Mouse (Mus musculus) cerebral cortex, adult 2 months (tissue): ENCODE data around the gene Olfr1338.

Experiments
- WGBS: fragments of 180-500 bp; shearing (Covaris S2); methylation state at CpG from one replicate; pipeline ENCODE4 v1.1.7; 2018; 5-methylcytosine and 5-hydroxymethylcytosine counted together

Olfr1338 gene

GRCm38 (mm10) chr4:118758637-118759036 is at the start of gene Olfr1338:
TSS of gene Olfr1338 (minus strand) at chr4:118758737.
- WGBS: 81% methylated on average over 1 of the region's 1 CpGs

GRCm38 (mm10) chr4:118782486-118782885 is 23.9 kb upstream of the Olfr1338 start, which contains the start of gene Olfr1337:
TSS of gene Olfr1337 (minus strand) at chr4:118782586.
- 73% methylated on average over 2 of the region's 2 CpGs for WGBS

GRCm38 (mm10) chr4:118741881-118742280 is 16.7 kb downstream of the Olfr1338 start:
- 17% methylated on average over 16 of the region's 16 CpGs for WGBS

- 30% methylated on average over 11 of the region's 11 CpGs for whole genome bisulfite sequencing
Observed at GRCm38 (mm10) chr4:118740988-118741698, 17.4 kb downstream of the Olfr1338 start.

GRCm38 (mm10) chr4:118739574-118739973 is 19.0 kb downstream of the Olfr1338 start:
- 65% methylated on average over 3 of the region's 3 CpGs for WGBS

GRCm38 (mm10) chr4:118731875-118732274 is 26.7 kb downstream of the Olfr1338 start, which contains the start of gene Olfr1339:
TSS of gene Olfr1339 (plus strand) at chr4:118732175.
- WGBS: 100% methylated on average over 1 of the region's 1 CpGs

- 42% methylated on average over 10 of the region's 10 CpGs for WGBS
Observed at GRCm38 (mm10) chr4:118721742-118722483, 36.6 kb downstream of the Olfr1338 start.

GRCm38 (mm10) chr4:118719838-118720237 is 38.7 kb downstream of the Olfr1338 start, which contains the start of gene Olfr1340:
TSS of gene Olfr1340 (plus strand) at chr4:118720138.

GRCm38 (mm10) chr4:118711656-118712055 is 46.9 kb downstream of the Olfr1338 start:
- WGBS: 59% methylated on average over 1 of the region's 1 CpGs

- 83% methylated on average over 5 of the region's 5 CpGs for WGBS
Observed at GRCm38 (mm10) chr4:118708086-118708485, 50.5 kb downstream of the Olfr1338 start.

GRCm38 (mm10) chr4:118703223-118703622 is 55.3 kb downstream of the Olfr1338 start, which contains the start of gene Olfr1341:
TSS of gene Olfr1341 (plus strand) at chr4:118703523.
- 72% methylated on average over 3 of the region's 3 CpGs for WGBS
